Mouse (Mus musculus) lung, postnatal 0 days (tissue): Measurements from ENCODE around the gene Ncam1.

Experiments used
- CTCF ChIP-seq: IDR thresholded peaks from 2 replicates; pipeline ENCODE4 v1.5.1; 2016; ENCODE audit warnings: antibody characterized with exemption, mild to moderate bottlenecking
- EP300 ChIP-seq: IDR thresholded peaks from 2 replicates; pipeline ENCODE4 v1.6.1; 2016; ENCODE audit warnings: antibody characterized with exemption, mild to moderate bottlenecking, control low read depth

DNA sequence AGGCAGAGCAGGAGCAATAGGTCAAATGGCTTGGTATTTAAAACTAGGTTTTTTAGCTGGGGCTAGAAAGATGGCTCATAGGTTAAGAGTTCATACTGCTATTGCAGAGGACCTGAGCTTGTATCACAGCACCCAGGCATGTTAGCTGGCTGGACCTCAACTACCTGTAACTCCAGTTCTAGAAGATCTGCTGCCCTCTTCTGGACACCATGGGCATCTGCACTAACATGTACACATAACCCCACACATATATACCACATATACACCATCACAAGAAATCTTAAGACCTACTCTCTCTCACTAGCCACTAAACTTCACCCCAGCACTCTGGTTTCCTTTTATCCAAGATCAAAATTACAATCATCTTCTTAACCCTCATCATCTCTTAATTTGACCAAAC is 131.7 kb downstream of the Ncam1 start:
- no peak for TF ChIP-seq CTCF
- TF ChIP-seq EP300, result no peak
